Mouse (Mus musculus): ENCODE data around the gene Hivep2.

DNA sequence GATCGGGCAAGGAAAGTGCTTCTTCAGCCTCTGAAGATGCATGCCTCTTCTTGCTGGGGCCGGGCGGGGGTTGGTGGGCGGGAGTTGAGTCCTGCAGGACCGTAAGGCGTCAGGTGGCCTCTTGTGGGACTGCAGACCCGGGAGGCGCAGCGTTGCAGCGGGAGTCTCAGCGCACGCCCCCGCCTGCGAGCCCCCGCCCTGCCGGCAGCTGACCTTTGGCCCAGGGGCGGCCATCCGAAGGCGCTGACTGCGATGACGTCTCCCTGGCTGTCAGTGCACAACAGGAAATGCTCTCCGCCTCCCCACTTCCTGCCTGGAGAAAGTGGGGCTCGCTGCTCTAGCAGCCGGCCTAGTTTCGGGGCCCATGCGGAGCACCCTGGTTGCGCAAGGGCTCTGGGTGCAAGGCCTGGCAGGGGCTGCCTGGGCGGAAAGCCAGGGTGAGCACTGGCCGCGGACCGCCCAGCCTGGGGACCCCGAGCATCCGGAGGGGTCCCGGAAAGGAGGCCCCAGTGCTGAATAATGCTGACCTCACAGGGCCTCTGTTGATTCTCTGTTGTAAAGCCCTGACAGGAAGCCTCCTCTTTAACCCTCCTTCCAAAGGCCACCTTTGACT lies 17.0 kb downstream of the Hivep2 start:
- no peak for TF ChIP-seq HCFC1 (IDR thresholded peaks at IDR 0.05; ENCODE audit: borderline replicate concordance, insufficient read depth, low read length)
- no peak for TF ChIP-seq ZC3H11A (IDR thresholded peaks at IDR 0.05; ENCODE audit: borderline replicate concordance, low read depth, low read length)
- TF ChIP-seq CHD2 (IDR thresholded peaks at IDR 0.05; ENCODE audit: low read depth, low read length): no peak
- no peak for TF ChIP-seq MAFK (IDR thresholded peaks at IDR 0.05; ENCODE audit: insufficient read depth, low read depth, low read length)
- no peak for TF ChIP-seq ZNF384 (IDR thresholded peaks at IDR 0.05; ENCODE audit: low read depth, low read length)

Measured in ES-E14 (cell line).